ENCODE assay signal across 8 mouse cellular contexts in the genomic region with DNA sequence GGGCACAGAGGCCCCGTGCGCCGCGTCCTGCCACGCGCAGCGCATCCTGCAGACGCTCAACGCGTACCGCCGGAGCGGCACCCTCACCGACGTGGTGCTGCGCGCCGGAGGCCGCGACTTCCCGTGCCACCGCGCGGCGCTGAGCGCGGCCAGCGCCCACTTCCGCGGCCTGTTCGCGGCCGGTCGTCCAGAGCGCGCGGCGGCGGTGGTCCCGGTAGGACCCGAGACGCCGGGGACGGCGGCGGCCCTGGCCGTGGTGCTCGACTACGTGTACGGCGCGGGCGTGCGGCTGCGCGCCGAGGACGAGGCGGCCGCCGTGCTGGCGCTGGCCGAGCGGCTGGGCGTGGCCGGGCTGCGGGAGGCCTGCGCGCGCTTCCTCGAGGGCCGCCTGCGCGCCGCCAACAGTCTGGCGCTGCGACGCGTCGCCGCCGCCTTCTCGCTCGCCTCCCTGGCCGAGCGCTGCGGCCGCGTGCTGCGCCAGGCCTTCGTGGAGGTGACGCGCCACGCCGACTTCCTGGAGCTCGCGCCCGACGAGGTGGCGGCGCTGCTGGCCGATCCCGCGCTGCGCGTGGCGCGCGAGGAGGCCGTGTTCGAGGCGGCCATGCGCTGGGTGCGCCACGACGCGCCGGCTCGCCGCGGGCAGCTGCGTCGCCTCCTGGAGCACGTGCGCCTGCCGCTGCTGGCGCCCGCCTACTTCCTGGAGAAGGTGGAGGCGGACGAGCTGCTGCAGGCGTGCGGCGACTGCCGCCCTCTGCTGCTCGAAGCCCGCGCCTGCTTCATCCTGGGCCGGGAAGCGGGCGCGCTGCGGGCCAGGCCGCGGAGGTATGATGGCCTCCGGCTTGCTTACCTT. TPM values are rescaled to one million over a fixed set of nuclear protein-coding genes. Genes with fewer than 3 reads are reported as not detected.
DNase-seq lines count a peak whose midpoint lies in the region; ATAC-seq and TF ChIP-seq lines count a peak whose summit lies in the region.
"Had no signal": no experiment of that assay in that cellular context is flagged by ENCODE, and none has a peak within 500 bp of the region (broad histone marks: within the 10 kb centered on the region; RNA-seq: fewer than 3 reads in every experiment).

No protein-coding gene starts in this region.

- H3K4me2 ChIP-seq in midbrain, embryonic 16.5 days (ENCODE audit: low read length): peak overlapping the region; percentile 80

- ATAC-seq in midbrain, embryonic 16.5 days: peak; percentile 86

- peak overlapping the region; percentile 52 for H3K9ac ChIP-seq in heart, adult 2 months (ENCODE audit: low read depth, low read length)
- H3K9ac ChIP-seq in liver, adult 2 months (ENCODE audit: low read depth, low read length): peak overlapping the region; percentile 74
- H3K9ac ChIP-seq in midbrain, embryonic 16.5 days (ENCODE audit: low read depth, low read length): peak overlapping the region; percentile 81

- H3K27ac ChIP-seq in heart, adult 2 months: peak overlapping the region; percentile 41
- peak overlapping the region; percentile 37 for H3K27ac ChIP-seq in kidney, adult 2 months (ENCODE audit: insufficient read depth, low read depth, low read length)
- H3K27ac ChIP-seq in liver, adult 2 months (replicated peaks; ENCODE audit: insufficient read depth, low read depth, low read length): peak overlapping the region; percentile 46; the same call in 1 of the 2 replicates
- H3K27ac ChIP-seq in midbrain, embryonic 16.5 days (ENCODE audit: low read length): peak overlapping the region; percentile 92

- no peak for TF ChIP-seq EP300 in heart, adult 2 months (IDR thresholded peaks at IDR 0.05; ENCODE audit: insufficient read depth, low read depth, low read length)

- H3K9me3 ChIP-seq in midbrain, embryonic 16.5 days (replicated peaks; ENCODE audit: control insufficient read depth, low read length, poor library complexity, severe bottlenecking): no peaks in the 10 kb centered on the region

- no peaks in the 10 kb centered on the region for H3K27me3 ChIP-seq in heart, adult 2 months (ENCODE audit: control insufficient read depth, insufficient read depth, low read length)
- no peaks in the 10 kb centered on the region for H3K27me3 ChIP-seq in kidney, adult 2 months (replicated peaks; ENCODE audit: control insufficient read depth, insufficient read depth, low read length)
- H3K27me3 ChIP-seq in liver, adult 2 months (ENCODE audit: control insufficient read depth, insufficient read depth, low read length): peaks cover 8% of the 10 kb centered on the region
- H3K27me3 ChIP-seq in midbrain, embryonic 16.5 days (ENCODE audit: control insufficient read depth, insufficient read depth, low read depth, low read length): no peaks in the 10 kb centered on the region

- no peaks in the 10 kb centered on the region for H3K36me3 ChIP-seq in heart, adult 2 months (ENCODE audit: control insufficient read depth, insufficient read depth, low read length)
- H3K36me3 ChIP-seq in kidney, adult 2 months (ENCODE audit: control insufficient read depth, insufficient read depth, low read length): no peaks in the 10 kb centered on the region
- no peaks in the 10 kb centered on the region for H3K36me3 ChIP-seq in liver, adult 2 months (ENCODE audit: control insufficient read depth, insufficient read depth, low read length)
- H3K36me3 ChIP-seq in midbrain, embryonic 16.5 days (ENCODE audit: control insufficient read depth, insufficient read depth, low read length): peaks cover 7% of the 10 kb centered on the region; the same call in 1 of the 2 replicates

- intact Hi-C loops in heart, adult 2 months (cut with DNase I): no loop called here

- DNase-seq in adrenal gland, postnatal 10 days: peak; percentile 79
- DNase-seq in embryo, embryonic 11.5 days (ENCODE audit: low read depth, low spot score): peak; percentile 61
- DNase-seq in heart, adult 2 months: peak; percentile 71 to 82
- peak; percentile 65 for DNase-seq in kidney, adult 2 months
- no peak for DNase-seq in liver, adult 2 months (ENCODE audit: extremely low read depth, low read depth, low spot score)
- DNase-seq in spleen, adult 18-20 months: peak; percentile 52 to 56

- no peaks in the 10 kb centered on the region for H3K79me2 ChIP-seq in heart, adult 2 months (replicated peaks; ENCODE audit: control insufficient read depth, insufficient read depth, low read length)
- no peaks in the 10 kb centered on the region for H3K79me2 ChIP-seq in liver, adult 2 months (ENCODE audit: control insufficient read depth, insufficient read depth, low read length)

- TF ChIP-seq CTCF in heart, adult 2 months (IDR thresholded peaks at IDR 0.05): peak; percentile 68
- TF ChIP-seq CTCF in kidney, adult 2 months (conservative IDR thresholded peaks at IDR 0.05; ENCODE audit: insufficient read depth, insufficient read length, low read depth, low read length): no peak; the same call in 1 of the 2 replicates
- TF ChIP-seq CTCF in liver, adult 2 months (IDR thresholded peaks at IDR 0.05; ENCODE audit: low read depth, low read length): peak; percentile 25; the same call in 1 of the 2 replicates

- peaks cover 2% of the 10 kb centered on the region for H3K4me1 ChIP-seq in heart, adult 2 months (ENCODE audit: control insufficient read depth, insufficient read depth, low read length)
- H3K4me1 ChIP-seq in kidney, adult 2 months (ENCODE audit: control insufficient read depth, insufficient read depth, low read length): no peaks in the 10 kb centered on the region
- peaks cover 3% of the 10 kb centered on the region for H3K4me1 ChIP-seq in liver, adult 2 months (ENCODE audit: control insufficient read depth, insufficient read depth, low read length)
- H3K4me1 ChIP-seq in midbrain, embryonic 16.5 days (ENCODE audit: control insufficient read depth, insufficient read depth, low read length): peaks cover 37% of the 10 kb centered on the region

- no peak for TF ChIP-seq POLR2A in heart, adult 2 months (IDR thresholded peaks at IDR 0.05; ENCODE audit: insufficient read depth, low read depth, low read length)
- TF ChIP-seq POLR2A in kidney, adult 2 months (IDR thresholded peaks at IDR 0.05; ENCODE audit: low read depth, low read length): no peak
- no peak for TF ChIP-seq POLR2A in liver, adult 2 months (IDR thresholded peaks at IDR 0.05; ENCODE audit: extremely low read depth, insufficient read depth, low read length)

- H3K4me3 ChIP-seq in heart, adult 2 months: peak overlapping the region; percentile 49
- H3K4me3 ChIP-seq in kidney, adult 2 months (ENCODE audit: insufficient read depth, low read depth, low read length): peak overlapping the region; percentile 41; the same call in 1 of the 2 replicates
- H3K4me3 ChIP-seq in liver, adult 2 months (ENCODE audit: insufficient read depth, low read depth, low read length): peak overlapping the region; percentile 63
- peak overlapping the region; percentile 55 for H3K4me3 ChIP-seq in midbrain, embryonic 16.5 days (ENCODE audit: low read depth, low read length)

- 1% methylated on average over 145 of the region's 145 CpGs for WGBS in heart, adult 2 months
- 3% methylated on average over 144 of the region's 145 CpGs for WGBS in kidney, adult 2 months
- WGBS in liver, adult 2 months: 4% methylated on average over 144 of the region's 145 CpGs
- under 1% methylated on average over 88 of the region's 145 CpGs for WGBS in midbrain, embryonic 16.5 days

RNA-seq across cellular contexts. Expression of a gene that starts 2.7 kb away (rescaled TPM):
- 1 to 10 TPM in 1 of 2 experiments, under 1 TPM in 1; 0.99 to 1.2 TPM for total RNA-seq in adrenal gland, postnatal 10 days (2021)
- total RNA-seq in heart, adult 2 months (2021): under 1 TPM in 1 of 2 experiments, not detected in 1; 0.13 TPM
- 0.12 and 0.43 TPM in 2 replicates for polyA plus RNA-seq in heart, adult 2 months (2012; rRNA removed)
- 0.16 and 0.23 TPM in 2 replicates for polyA plus RNA-seq in kidney, adult 2 months (2012; rRNA removed)
- 0.13 TPM in 1 of 2 replicates, not detected in the other for total RNA-seq in liver, adult 2 months (2014; rRNA removed)
- polyA plus RNA-seq in liver, adult 2 months (2012; rRNA removed): 0.11 TPM in 1 of 2 replicates, not detected in the other
- polyA plus RNA-seq in midbrain, embryonic 16.5 days (2015; fragmentation: Nextera tagmentation; extraction: Ambion mirVana): 2.5 and 2.9 TPM in 2 replicates
- total RNA-seq: gastrocnemius, adult 8-10 months had no signal

RNA-seq across cellular contexts. Expression of a gene that starts 15.0 kb away (rescaled TPM):
- total RNA-seq in adrenal gland, postnatal 10 days (2021): 100 to 1,000 TPM; 554 to 575 TPM
- total RNA-seq in heart, adult 2 months (2021): 100 to 1,000 TPM; 316 to 361 TPM
- polyA plus RNA-seq in heart, adult 2 months (2012; rRNA removed): 196 and 320 TPM in 2 replicates
- 240 and 386 TPM in 2 replicates for polyA plus RNA-seq in kidney, adult 2 months (2012; rRNA removed)
- 462 and 473 TPM in 2 replicates for total RNA-seq in liver, adult 2 months (2014; rRNA removed)
- 147 and 154 TPM in 2 replicates for polyA plus RNA-seq in liver, adult 2 months (2012; rRNA removed)
- polyA plus RNA-seq in midbrain, embryonic 16.5 days (2015; fragmentation: Nextera tagmentation; extraction: Ambion mirVana): 405 and 414 TPM in 2 replicates

Comparison
In these comparisons a context has a peak if more than half of its experiments do, and no peak if none do; other contexts are left out.
1. H3K27ac ChIP-seq: peak in every context shown above with its lines; median percentile 92 in midbrain, embryonic 16.5 days; 46 in liver, adult 2 months; 41 in heart, adult 2 months; 37 in kidney, adult 2 months.